Mouse (Mus musculus): ENCODE measurements at regions not wholly inside any gene's neighbourhood (a gene's known extent, or its start where the extent isn't known, plus 50 kb on each side); places are given as distances from the start of the nearest gene placed in this dataset.
"Not testable (repeated sequence)": the region's sequence is repeated elsewhere in the genome, so short reads cannot be mapped to it uniquely, and the experiment has no call there.

DNA sequence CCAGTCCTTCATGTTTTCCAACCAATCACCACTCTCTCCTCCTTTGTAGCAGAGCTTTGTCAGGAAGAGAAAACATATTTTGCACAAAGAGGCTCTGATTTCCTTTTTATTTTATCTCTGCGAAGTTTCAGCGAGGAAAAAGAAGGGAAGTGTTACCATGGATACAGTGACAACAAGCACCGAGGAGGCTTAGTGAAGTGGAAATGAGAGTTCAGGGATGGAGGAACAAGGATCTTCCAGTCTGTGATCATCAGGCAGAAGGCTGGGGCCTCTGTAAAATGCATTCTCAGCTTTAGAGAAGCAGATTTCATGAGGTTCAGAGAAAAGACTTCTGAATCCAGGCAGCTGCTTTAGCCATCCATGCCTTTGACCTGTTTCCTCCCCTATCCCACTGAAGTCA is 628.9 kb downstream of the Pla2g4a start:
- H3K27me3 ChIP-seq (ENCODE audit: control insufficient read depth, insufficient read depth, low read length): no peaks in the 10 kb centered on the region
- H3K4me2 ChIP-seq: no peak overlapping the region
- no peak for DNase-seq (ENCODE audit: low spot score, missing footprints)
- H3K27ac ChIP-seq (ENCODE audit: low read depth, low read length): no peak overlapping the region
- no peaks in the 10 kb centered on the region for H3K4me1 ChIP-seq (ENCODE audit: control insufficient read depth, insufficient read depth, low read length)
- peak; percentile 75; the same call in 1 of the 2 replicates for ATAC-seq (ENCODE audit: low FRiP score)
- no peak overlapping the region for H3K4me3 ChIP-seq (ENCODE audit: low read depth, low read length)
- 31% methylated on average over 3 of the region's 3 CpGs for WGBS
- H3K36me3 ChIP-seq (ENCODE audit: control insufficient read depth, insufficient read depth, low read length): no peaks in the 10 kb centered on the region
- no peaks in the 10 kb centered on the region for H3K9me3 ChIP-seq (ENCODE audit: control insufficient read depth, low read length)
- H3K9ac ChIP-seq (ENCODE audit: low read length): no peak overlapping the region

DNA sequence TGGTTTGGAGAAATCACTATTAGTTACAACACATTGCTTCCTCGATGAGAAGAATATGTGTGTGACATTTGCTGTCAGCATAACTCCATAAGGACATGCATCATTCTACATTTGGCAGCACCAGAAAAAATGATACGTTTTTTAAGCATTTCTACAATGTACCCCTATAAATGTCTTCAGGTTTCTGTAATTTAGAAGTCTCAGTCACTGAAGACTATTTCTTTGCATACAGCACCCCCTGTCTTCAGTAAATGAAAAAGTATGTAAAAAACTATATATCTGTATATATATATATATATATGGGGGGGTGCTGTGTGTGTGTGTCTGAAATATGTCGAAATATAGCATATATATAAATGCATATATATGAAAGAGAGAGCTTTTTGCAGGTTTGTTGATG is 633.9 kb downstream of the Pla2g4a start:
- Histone ChIP-seq H3K27ac (ENCODE audit: low read depth, low read length) (no peak overlapping the region), H3K27me3 (ENCODE audit: control insufficient read depth, insufficient read depth, low read length) (no peaks in the 10 kb centered on the region), H3K4me1 (ENCODE audit: control insufficient read depth, insufficient read depth, low read length) (no peaks in the 10 kb centered on the region), H3K36me3 (ENCODE audit: control insufficient read depth, insufficient read depth, low read length) (no peaks in the 10 kb centered on the region), H3K4me3 (ENCODE audit: low read depth, low read length) (no peak overlapping the region), H3K9me3 (ENCODE audit: control insufficient read depth, low read length) (no peaks in the 10 kb centered on the region), H3K4me2 (no peak overlapping the region), H3K9ac (ENCODE audit: low read length) (no peak overlapping the region)
- 86% methylated on average over 3 of the region's 3 CpGs for WGBS
- ATAC-seq (ENCODE audit: low FRiP score) (no peak), DNase-seq (ENCODE audit: low spot score, missing footprints) (no peak)

DNA sequence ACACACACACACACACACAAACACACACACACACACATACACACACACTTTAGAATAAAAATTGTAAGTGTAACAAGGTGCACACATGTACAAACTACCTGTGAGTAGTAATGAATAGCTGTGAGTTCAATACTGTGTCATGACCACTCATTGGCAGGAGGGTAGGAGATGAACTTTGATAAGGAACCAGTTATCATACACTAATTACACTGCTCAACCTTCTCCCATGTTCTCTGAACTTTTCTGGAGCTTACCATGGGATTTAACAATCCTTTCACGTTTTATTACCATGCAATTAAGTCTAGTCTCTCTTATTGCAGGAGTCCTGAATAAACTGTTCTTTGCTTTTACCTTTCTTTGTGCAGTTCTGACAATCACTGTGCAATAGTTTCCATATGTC is 638.0 kb downstream of the Pla2g4a start:
- ATAC-seq (ENCODE audit: low FRiP score): no peak
- no peak overlapping the region for H3K4me2 ChIP-seq
- no peak overlapping the region for H3K27ac ChIP-seq (ENCODE audit: low read depth, low read length)
- H3K9me3 ChIP-seq (ENCODE audit: control insufficient read depth, low read length): no peaks in the 10 kb centered on the region
- no peak overlapping the region for H3K9ac ChIP-seq (ENCODE audit: low read length)
- H3K27me3 ChIP-seq (ENCODE audit: control insufficient read depth, insufficient read depth, low read length): no peaks in the 10 kb centered on the region
- WGBS: 68% methylated on average over 1 of the region's 1 CpGs
- H3K4me1 ChIP-seq (ENCODE audit: control insufficient read depth, insufficient read depth, low read length): no peaks in the 10 kb centered on the region
- no peaks in the 10 kb centered on the region for H3K36me3 ChIP-seq (ENCODE audit: control insufficient read depth, insufficient read depth, low read length)
- H3K4me3 ChIP-seq (ENCODE audit: low read depth, low read length): no peak overlapping the region
- DNase-seq (ENCODE audit: low spot score, missing footprints): no peak

DNA sequence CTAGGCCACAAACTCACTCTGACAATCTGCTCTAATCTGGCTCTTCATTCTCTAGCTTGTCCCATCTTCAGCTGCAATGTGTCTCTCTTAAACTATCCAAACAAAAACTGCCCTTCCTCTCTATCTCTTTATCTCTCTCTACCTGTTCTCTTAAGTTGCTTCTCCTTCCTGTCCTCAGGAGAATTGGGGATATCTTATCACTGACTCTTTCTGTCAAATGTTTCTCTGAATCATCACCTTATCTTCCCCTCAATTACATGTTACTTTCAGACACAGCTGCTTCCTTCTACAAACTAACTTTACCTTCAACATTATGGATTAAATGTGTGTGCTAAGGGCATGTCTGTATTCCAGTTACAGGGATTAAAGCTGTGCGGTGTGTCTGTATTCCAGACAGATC is 671.4 kb downstream of the Pla2g4a start:
- no peaks in the 10 kb centered on the region for H3K27me3 ChIP-seq (ENCODE audit: control insufficient read depth, insufficient read depth, low read length)
- no peak overlapping the region for H3K4me3 ChIP-seq (ENCODE audit: low read depth, low read length)
- no peaks in the 10 kb centered on the region for H3K9me3 ChIP-seq (ENCODE audit: control insufficient read depth, low read length)
- no peak overlapping the region for H3K9ac ChIP-seq (ENCODE audit: low read length)
- ATAC-seq (ENCODE audit: low FRiP score) (no peak), DNase-seq (ENCODE audit: low spot score, missing footprints) (no peak)
- WGBS: 100% methylated on average over 1 of the region's 1 CpGs
- no peak overlapping the region for H3K4me2 ChIP-seq
- no peaks in the 10 kb centered on the region for H3K36me3 ChIP-seq (ENCODE audit: control insufficient read depth, insufficient read depth, low read length)
- no peaks in the 10 kb centered on the region for H3K4me1 ChIP-seq (ENCODE audit: control insufficient read depth, insufficient read depth, low read length)
- no peak overlapping the region for H3K27ac ChIP-seq (ENCODE audit: low read depth, low read length)

DNA sequence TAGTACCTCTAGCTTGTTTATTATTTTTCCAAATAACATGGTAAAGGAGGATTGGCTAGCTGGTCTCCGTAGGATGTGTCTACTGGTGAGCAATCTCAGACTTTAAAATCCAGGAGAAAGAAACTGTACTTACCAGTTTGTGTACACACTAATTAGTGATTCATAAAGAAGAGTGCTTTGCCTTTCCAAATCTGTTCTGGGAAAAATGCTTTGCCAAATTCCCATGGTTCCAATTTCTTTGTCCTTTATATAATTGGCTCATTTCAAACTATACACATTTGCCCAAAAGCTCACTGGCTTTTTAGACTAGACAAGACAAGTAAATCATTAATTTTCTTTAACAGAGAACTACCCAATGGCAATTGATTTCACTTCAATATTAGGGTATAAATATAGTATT is 686.2 kb downstream of the Pla2g4a start:
- Histone ChIP-seq H3K9me3 (ENCODE audit: control insufficient read depth, low read length) (no peaks in the 10 kb centered on the region), H3K9ac (ENCODE audit: low read length) (no peak overlapping the region), H3K4me1 (ENCODE audit: control insufficient read depth, insufficient read depth, low read length) (no peaks in the 10 kb centered on the region), H3K27me3 (ENCODE audit: control insufficient read depth, insufficient read depth, low read length) (no peaks in the 10 kb centered on the region), H3K36me3 (ENCODE audit: control insufficient read depth, insufficient read depth, low read length) (no peaks in the 10 kb centered on the region), H3K4me3 (ENCODE audit: low read depth, low read length) (no peak overlapping the region), H3K27ac (ENCODE audit: low read depth, low read length) (no peak overlapping the region), H3K4me2 (no peak overlapping the region)
- DNase-seq (ENCODE audit: low spot score, missing footprints) (no peak), ATAC-seq (ENCODE audit: low FRiP score) (no peak)
- WGBS: 86% methylated on average over 1 of the region's 1 CpGs

DNA sequence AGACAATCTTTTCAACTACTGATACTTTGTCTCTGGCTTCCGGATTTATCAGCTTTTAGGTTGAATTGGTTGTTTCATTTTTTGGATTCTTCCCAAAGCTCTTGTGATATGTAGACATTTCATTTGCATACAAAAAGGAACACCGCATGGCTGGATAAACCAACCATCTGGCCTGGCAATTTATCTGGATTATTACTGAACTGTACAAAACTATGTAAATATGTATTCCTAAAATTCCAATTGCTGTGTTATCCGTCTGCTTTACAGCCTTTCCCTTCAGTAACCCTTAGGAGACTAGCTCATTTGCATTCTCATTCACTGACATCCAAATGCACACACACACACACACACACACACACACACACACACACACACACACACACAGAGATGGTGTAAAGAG is 704.2 kb downstream of the Pla2g4a start:
- Histone ChIP-seq H3K27ac (ENCODE audit: low read depth, low read length) (no peak overlapping the region), H3K9ac (ENCODE audit: low read length) (no peak overlapping the region), H3K9me3 (ENCODE audit: control insufficient read depth, low read length) (no peaks in the 10 kb centered on the region), H3K4me3 (ENCODE audit: low read depth, low read length) (no peak overlapping the region), H3K4me1 (ENCODE audit: control insufficient read depth, insufficient read depth, low read length) (no peaks in the 10 kb centered on the region), H3K4me2 (no peak overlapping the region), H3K27me3 (ENCODE audit: control insufficient read depth, insufficient read depth, low read length) (no peaks in the 10 kb centered on the region), H3K36me3 (ENCODE audit: control insufficient read depth, insufficient read depth, low read length) (no peaks in the 10 kb centered on the region)
- DNase-seq (ENCODE audit: low spot score, missing footprints) (no peak), ATAC-seq (ENCODE audit: low FRiP score) (no peak)
- 82% methylated on average over 3 of the region's 3 CpGs for WGBS

DNA sequence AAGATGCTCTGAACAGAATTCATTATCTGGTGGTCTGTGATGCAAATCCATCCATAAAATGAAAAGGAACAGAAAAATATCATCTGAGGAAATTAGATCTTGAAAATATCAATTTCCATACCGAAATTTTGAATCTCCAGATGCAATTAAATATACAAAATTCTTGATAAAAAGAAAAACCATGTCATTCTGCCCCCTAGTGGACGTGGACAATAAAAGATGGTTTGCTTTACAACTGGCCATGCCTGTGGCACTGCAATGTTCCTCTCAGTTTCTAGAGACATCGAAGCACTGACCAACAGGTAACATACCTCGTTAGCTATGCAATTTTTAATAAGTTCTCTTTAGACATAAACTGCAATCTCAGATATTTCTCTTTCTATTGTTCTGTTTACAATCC is 706.9 kb downstream of the Pla2g4a start:
- 46% methylated on average over 4 of the region's 4 CpGs for WGBS
- Histone ChIP-seq H3K27ac (ENCODE audit: low read depth, low read length) (no peak overlapping the region), H3K4me3 (ENCODE audit: low read depth, low read length) (no peak overlapping the region), H3K4me2 (no peak overlapping the region), H3K9ac (ENCODE audit: low read length) (no peak overlapping the region), H3K4me1 (ENCODE audit: control insufficient read depth, insufficient read depth, low read length) (no peaks in the 10 kb centered on the region), H3K36me3 (ENCODE audit: control insufficient read depth, insufficient read depth, low read length) (no peaks in the 10 kb centered on the region), H3K27me3 (ENCODE audit: control insufficient read depth, insufficient read depth, low read length) (no peaks in the 10 kb centered on the region), H3K9me3 (ENCODE audit: control insufficient read depth, low read length) (no peaks in the 10 kb centered on the region)
- ATAC-seq (ENCODE audit: low FRiP score) (no peak), DNase-seq (ENCODE audit: low spot score, missing footprints) (no peak)

DNA sequence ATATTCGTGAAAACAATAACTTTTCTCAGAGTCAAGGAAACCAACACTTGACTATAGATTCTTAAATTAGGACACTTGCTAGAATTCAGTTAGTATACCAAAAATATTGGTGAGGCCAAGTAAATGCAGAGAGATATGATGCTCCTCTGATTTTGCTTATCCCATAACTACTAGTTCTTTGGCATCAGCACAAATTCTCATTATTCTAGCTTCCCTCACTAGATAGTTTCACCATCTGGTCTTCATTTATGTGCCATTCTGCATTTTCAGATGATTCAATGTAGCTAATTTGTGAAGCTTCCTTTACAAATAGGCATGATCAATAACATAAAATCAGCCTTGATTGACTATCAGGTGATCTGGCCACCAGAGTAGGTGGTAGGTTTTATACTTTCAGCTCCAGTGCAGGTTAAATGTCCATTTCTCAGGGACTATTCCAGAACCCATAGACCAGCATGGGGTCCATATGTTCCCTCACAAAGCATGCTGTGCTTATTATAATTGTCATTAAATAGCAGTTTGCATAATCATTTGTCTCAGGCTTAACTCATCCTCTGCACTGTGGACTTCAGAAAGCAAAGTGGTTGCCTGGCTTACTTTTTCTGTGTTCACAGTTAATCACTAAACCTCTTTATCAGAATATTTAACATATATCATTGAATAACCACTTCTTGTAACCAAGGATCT is 722.6 kb downstream of the Pla2g4a start:
- H3K27ac ChIP-seq (ENCODE audit: low read depth, low read length): no peak overlapping the region
- ATAC-seq (ENCODE audit: low FRiP score) (no peak), DNase-seq (ENCODE audit: low spot score, missing footprints) (no peak)
- H3K4me2 ChIP-seq: no peak overlapping the region
- no peaks in the 10 kb centered on the region for H3K27me3 ChIP-seq (ENCODE audit: control insufficient read depth, insufficient read depth, low read length)
- no peaks in the 10 kb centered on the region for H3K4me1 ChIP-seq (ENCODE audit: control insufficient read depth, insufficient read depth, low read length)
- no peaks in the 10 kb centered on the region for H3K9me3 ChIP-seq (ENCODE audit: control insufficient read depth, low read length)
- H3K36me3 ChIP-seq (ENCODE audit: control insufficient read depth, insufficient read depth, low read length): no peaks in the 10 kb centered on the region
- no peak overlapping the region for H3K9ac ChIP-seq (ENCODE audit: low read length)
- no peak overlapping the region for H3K4me3 ChIP-seq (ENCODE audit: low read depth, low read length)
- 78% methylated on average over 1 of the region's 1 CpGs for WGBS

DNA sequence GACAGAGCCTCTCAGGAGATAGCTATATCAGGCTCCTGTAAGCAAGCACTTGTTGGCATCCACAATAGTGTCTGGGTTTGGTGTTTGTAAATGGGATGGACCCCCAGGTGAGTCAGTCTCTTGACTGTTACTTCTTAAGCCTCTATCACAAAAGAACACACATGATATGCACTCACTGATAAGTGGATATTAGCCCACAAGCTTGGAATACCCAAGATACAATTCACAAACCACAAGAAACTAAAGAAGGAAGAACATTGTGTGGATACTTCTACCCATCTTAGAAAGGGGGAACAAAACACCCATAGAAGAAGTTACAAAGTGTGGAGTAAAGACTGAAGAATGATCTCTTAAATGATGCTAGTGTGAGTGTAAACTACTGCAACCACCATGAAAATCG is 733.9 kb downstream of the Pla2g4a start:
- not testable (repeated sequence) for H3K27me3 ChIP-seq (ENCODE audit: control insufficient read depth, insufficient read depth, low read length); ATAC-seq (ENCODE audit: low FRiP score); H3K9me3 ChIP-seq (ENCODE audit: control insufficient read depth, low read length); H3K27ac ChIP-seq (ENCODE audit: low read depth, low read length); H3K4me2 ChIP-seq; DNase-seq (ENCODE audit: low spot score, missing footprints); H3K4me1 ChIP-seq (ENCODE audit: control insufficient read depth, insufficient read depth, low read length); H3K36me3 ChIP-seq (ENCODE audit: control insufficient read depth, insufficient read depth, low read length); H3K4me3 ChIP-seq (ENCODE audit: low read depth, low read length); H3K9ac ChIP-seq (ENCODE audit: low read length)
- WGBS: 100% methylated on average over 1 of the region's 1 CpGs
